Mouse (Mus musculus) ES-Bruce4 (cell line): ENCODE measurements around the gene Ttll11. TPM values are rescaled to one million over a fixed set of nuclear protein-coding genes. Genes with fewer than 3 reads are reported as not detected.

Experiments used
- H3K27ac ChIP-seq: 2 replicates; pipeline ENCODE4 v1.5.1; 2012; ENCODE audit warnings: low read length, inconsistent platforms; ENCODE audit not compliant: insufficient read depth
- H3K27me3 ChIP-seq: 2 replicates; pipeline ENCODE4 v1.6.1; 2012; ENCODE audit warnings: mild to moderate bottlenecking, low read length, inconsistent platforms; ENCODE audit not compliant: control insufficient read depth, poor library complexity, insufficient read depth, severe bottlenecking
- H3K36me3 ChIP-seq: 2 replicates; pipeline ENCODE4 v1.6.1; 2012; ENCODE audit warnings: inconsistent platforms, mild to moderate bottlenecking, low read length, moderate library complexity; ENCODE audit not compliant: control insufficient read depth, poor library complexity, insufficient read depth, severe bottlenecking
- H3K4me1 ChIP-seq: one replicate; pipeline ENCODE4 v1.8.1; 2011; ENCODE audit warnings: low read length; ENCODE audit not compliant: control insufficient read depth, insufficient read depth
- H3K4me3 ChIP-seq: 2 replicates; pipeline ENCODE4 v1.5.1; 2011; ENCODE audit warnings: low read depth, mild to moderate bottlenecking, low read length
- H3K9ac ChIP-seq: 2 replicates; pipeline ENCODE4 v1.6.1; 2012; ENCODE audit warnings: low read depth, mild to moderate bottlenecking, inconsistent platforms; ENCODE audit not compliant: poor library complexity, severe bottlenecking
- H3K9me3 ChIP-seq: replicated peaks from 2 replicates; pipeline ENCODE4 v1.6.1; 2012; ENCODE audit warnings: mild to moderate bottlenecking, low read length, inconsistent platforms; ENCODE audit not compliant: control insufficient read depth, poor library complexity, insufficient read depth, severe bottlenecking
- CTCF ChIP-seq: IDR thresholded peaks from one replicate; pipeline ENCODE4 v1.8.1; 2011; ENCODE audit warnings: low read depth, low read length
- EP300 ChIP-seq: IDR thresholded peaks from 2 replicates; pipeline ENCODE4 v1.6.1; 2011; ENCODE audit warnings: low read depth, low read length; ENCODE audit not compliant: insufficient read depth
- POLR2A ChIP-seq: IDR thresholded peaks from one replicate; pipeline ENCODE4 v1.8.1; 2011; ENCODE audit warnings: low read length; ENCODE audit not compliant: insufficient read depth
- polyA plus RNA-seq: library from polyadenylated mRNA; stranded (reverse); fragments of >200 nt; gene quantifications from 2 replicates; pipeline ENCODE4 v1.2.4, GENCODE M21; 2011; ENCODE audit warnings: low read depth; ENCODE audit not compliant: missing spikeins, insufficient read depth, insufficient read length

Ttll11 gene
- polyA plus RNA-seq, 1 experiment: not detected

GRCm38 (mm10) chr2:35854877-35855276 lies 124.8 kb downstream of the Ttll11 start:
- TF ChIP-seq CTCF (peak; percentile 30), POLR2A (no peak), EP300 (no peak)
- H3K9ac ChIP-seq: no peak overlapping the region
- no peak overlapping the region for H3K27ac ChIP-seq
- no peaks in the 10 kb centered on the region for H3K36me3 ChIP-seq
- no peak overlapping the region for H3K4me3 ChIP-seq
- no peaks in the 10 kb centered on the region for H3K27me3 ChIP-seq
- no peaks in the 10 kb centered on the region for H3K9me3 ChIP-seq
- no peaks in the 10 kb centered on the region for H3K4me1 ChIP-seq

DNA sequence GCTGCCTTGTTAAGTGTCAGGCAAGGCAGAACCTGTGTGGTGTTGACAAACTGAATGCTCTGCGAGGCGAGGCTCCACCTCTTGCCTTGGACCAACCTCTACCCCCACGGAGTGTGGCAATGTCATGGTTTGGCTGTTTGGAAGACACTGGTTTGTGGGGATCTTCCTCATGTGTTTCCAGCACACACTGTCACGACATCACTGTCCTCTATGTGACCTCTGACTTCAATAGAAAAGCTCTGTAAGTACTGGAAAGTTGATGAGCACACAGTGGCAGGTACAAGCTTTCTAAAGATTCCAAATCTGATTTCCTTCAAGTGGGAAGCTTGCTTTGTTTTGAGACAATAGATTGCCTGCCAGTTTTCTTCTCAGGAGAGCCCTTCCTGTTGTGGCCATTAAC lies 126.7 kb downstream of the Ttll11 start:
- Histone ChIP-seq H3K9ac (no peak overlapping the region), H3K27me3 (no peaks in the 10 kb centered on the region), H3K4me1 (no peaks in the 10 kb centered on the region), H3K9me3 (no peaks in the 10 kb centered on the region), H3K36me3 (no peaks in the 10 kb centered on the region), H3K27ac (no peak overlapping the region), H3K4me3 (no peak overlapping the region)
- TF ChIP-seq EP300 (no peak), POLR2A (no peak), CTCF (no peak)

- H3K9ac ChIP-seq: no peak overlapping the region
- no peak overlapping the region for H3K27ac ChIP-seq
- no peaks in the 10 kb centered on the region for H3K4me1 ChIP-seq
- H3K27me3 ChIP-seq: no peaks in the 10 kb centered on the region
- H3K36me3 ChIP-seq: no peaks in the 10 kb centered on the region
- H3K9me3 ChIP-seq: no peaks in the 10 kb centered on the region
- no peak for TF ChIP-seq CTCF
- no peak for TF ChIP-seq EP300
- no peak for TF ChIP-seq POLR2A
- no peak overlapping the region for H3K4me3 ChIP-seq
Observed at GRCm38 (mm10) chr2:35852164-35852509, 127.6 kb downstream of the Ttll11 start.

DNA sequence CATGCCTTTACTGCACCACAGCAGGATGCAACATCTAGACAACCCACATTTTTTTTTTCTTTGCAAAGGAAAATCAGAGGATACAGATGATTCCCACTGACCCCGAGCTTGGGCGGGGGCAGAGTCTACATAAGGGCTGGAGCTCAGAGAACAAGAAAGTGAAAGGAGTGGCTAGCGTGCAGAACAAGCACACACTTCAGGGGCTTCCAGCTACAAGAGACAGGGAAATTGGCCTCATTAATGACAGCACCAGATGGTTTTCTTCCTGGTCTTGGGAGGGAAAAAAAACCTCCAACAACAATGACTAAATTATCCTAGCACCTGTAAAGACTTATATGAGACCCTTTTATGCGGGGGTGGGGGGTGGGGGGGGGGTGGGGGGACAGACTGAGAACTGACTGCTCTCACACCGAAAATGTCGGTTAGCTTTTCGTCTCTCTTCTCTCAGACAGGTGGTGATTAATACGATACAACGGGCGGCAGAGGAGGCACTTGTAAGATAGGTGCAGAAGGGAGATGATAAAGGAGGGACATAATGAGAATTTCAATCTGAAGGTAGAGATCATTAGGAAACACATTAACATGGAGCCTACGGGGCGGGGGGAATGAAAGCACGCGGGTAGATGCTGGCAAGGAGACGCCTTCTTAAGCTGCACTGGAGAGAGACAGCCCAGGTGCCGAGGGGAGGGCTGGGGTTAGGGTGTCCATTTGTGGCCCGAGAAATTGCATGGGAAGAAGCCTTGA lies 128.1 kb downstream of the Ttll11 start:
- Histone ChIP-seq H3K4me1 (no peaks in the 10 kb centered on the region), H3K4me3 (no peak overlapping the region), H3K9ac (no peak overlapping the region), H3K27me3 (no peaks in the 10 kb centered on the region), H3K27ac (no peak overlapping the region), H3K9me3 (no peaks in the 10 kb centered on the region), H3K36me3 (no peaks in the 10 kb centered on the region)
- TF ChIP-seq EP300: no peak
- TF ChIP-seq POLR2A: no peak
- TF ChIP-seq CTCF: no peak

- Histone ChIP-seq H3K4me3 (no peak overlapping the region), H3K9ac (no peak overlapping the region), H3K27me3 (no peaks in the 10 kb centered on the region), H3K36me3 (no peaks in the 10 kb centered on the region), H3K9me3 (no peaks in the 10 kb centered on the region), H3K4me1 (no peaks in the 10 kb centered on the region), H3K27ac (no peak overlapping the region)
- TF ChIP-seq POLR2A (no peak), EP300 (no peak), CTCF (no peak)
Observed at GRCm38 (mm10) chr2:35849632-35850230, 130.0 kb downstream of the Ttll11 start.
